Mouse (Mus musculus): ENCODE results near the gene Psg16.

GRCm38 (mm10) chr7:17073904-17074615 is at the start of gene Psg16:
- no peak for TF ChIP-seq POLR2A (IDR thresholded peaks at IDR 0.05; ENCODE audit: insufficient read depth, low read depth, low read length)
- 0 out of 2 replicates have a peak, but pooled peaks have one; percentile 24 for TF ChIP-seq CTCF (IDR thresholded peaks at IDR 0.05; ENCODE audit: insufficient read depth, low read depth, low read length)

Measured in olfactory bulb, adult 2 months (tissue).